Mouse (Mus musculus) splenic B cell, adult 2 months (primary cell): ENCODE results near the gene Cdkl1.

Experiments
- DNase-seq: peaks from one replicate; pipeline ENCODE4 v3.0.0-alpha.2; 2011; ENCODE audit warnings: low read depth, low spot score
- H3K27me3 ChIP-seq: 2 replicates; pipeline ENCODE4 v1.6.1; 2012; ENCODE audit warnings: mild to moderate bottlenecking, low read length, moderate library complexity, mixed read lengths; ENCODE audit not compliant: control insufficient read depth, poor library complexity, insufficient read depth, severe bottlenecking
- H3K36me3 ChIP-seq: 2 replicates; pipeline ENCODE4 v1.6.1; 2012; ENCODE audit warnings: mild to moderate bottlenecking, low read length, moderate library complexity, mixed read lengths; ENCODE audit not compliant: control insufficient read depth, poor library complexity, insufficient read depth, severe bottlenecking

Gene Cdkl1

DNA sequence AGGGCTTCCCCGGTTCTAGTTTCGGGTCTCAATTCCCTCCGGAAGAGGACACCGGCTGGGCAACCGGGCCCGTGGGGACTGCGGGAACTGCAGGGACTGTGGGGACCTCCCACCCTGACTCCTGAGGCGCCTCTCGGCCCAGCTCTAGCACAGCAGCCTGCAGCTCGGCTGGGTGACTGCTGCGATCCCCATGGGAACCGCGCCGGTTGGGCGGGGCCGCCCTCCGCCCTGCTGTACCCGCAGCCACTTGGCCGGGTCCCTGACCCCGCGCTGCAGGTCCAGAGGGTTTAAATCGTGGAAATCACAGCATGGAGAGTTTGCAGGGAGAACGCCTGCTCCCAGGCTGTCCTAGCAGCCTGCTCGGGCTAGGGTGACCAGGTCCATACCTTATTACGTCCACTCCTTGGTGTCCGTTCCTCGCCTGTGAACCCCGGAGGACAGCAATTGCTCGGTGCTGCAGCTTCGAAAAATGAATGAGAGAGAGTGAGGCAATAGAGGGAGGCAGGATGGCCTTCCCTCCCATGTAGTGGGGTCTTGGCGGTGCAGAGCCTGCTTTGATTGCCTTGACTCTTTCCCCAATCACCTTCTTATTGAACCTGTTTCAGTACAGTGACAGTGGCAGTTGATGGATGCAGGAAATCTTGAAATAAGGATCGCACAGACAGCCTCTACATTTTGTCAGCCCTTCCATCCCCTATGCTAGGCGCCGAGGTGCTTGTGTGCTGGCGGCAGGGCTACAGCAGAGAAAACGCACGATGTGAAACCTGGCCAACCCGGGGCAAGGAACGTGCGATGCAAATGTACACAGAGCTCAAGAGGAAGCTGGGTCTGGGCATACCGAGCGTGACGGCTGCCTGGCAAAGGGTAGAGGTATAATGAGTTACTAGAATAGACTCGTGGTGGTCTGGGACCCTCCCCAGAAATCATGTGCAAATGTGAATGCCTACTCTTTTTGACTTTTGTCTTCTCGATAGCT lies at the start of gene Cdkl1:
TSS of gene Cdkl1 (minus strand) at position 738 of the 976 bp plus-strand sequence.
- H3K27me3 ChIP-seq, result no peaks in the 10 kb centered on the region
- peak; percentile 79 for DNase-seq

DNA sequence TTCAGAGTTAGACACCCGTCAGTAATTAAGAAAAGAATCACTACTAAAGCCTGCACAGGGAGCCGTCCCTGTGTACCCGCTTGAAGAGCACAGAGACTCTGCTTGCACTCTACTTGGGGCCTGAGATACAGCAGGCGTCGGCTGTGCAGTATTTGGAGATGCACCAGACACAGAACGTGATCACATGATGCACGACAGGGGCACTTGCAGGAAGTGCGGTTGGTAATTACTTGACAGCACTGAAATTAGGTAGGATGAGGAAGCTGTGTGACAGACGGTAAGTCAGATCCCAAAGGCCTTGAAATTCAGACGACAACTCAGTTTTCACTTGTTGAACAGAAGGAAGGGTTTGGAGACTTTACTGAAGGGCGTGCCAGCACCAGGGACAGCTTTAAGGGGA lies 47.3 kb upstream of the Cdkl1 start:
- Histone ChIP-seq H3K27me3 (no peaks in the 10 kb centered on the region), H3K36me3 (no peaks in the 10 kb centered on the region; the same call in 1 of the 2 replicates)
- DNase-seq, result peak; percentile 76

More for the DNA sequence above, at the start of gene Cdkl1:
- no peaks in the 10 kb centered on the region for H3K36me3 ChIP-seq

DNA sequence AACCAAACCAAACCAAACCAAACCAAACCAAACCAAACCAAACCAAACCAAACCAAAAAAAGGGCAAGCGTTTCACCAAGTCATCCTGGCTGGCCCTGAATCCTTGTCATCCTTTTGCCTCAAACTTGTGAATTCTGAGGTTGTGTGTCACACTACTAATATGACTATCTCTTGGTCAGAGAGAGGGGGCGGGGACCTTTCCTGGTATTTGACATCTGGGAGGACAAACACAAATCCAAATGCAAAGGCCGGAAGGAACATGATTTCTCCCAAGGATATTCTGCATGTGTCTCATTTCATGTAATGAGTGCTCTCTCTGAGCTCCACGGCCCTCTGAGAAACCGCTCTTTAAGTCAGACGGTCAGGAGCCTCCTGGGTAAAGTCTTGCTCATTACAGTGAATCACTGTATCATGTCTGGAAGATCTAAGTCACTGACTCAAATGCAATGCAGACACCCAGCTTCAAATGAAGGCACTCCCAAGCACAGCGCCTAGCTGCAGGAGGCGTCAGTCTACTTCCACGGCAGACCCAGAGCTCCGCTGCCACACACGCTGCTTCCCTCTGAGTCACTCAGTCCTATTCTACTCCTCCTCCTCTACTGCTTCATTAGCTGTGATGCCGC lies 43.0 kb upstream of the Cdkl1 start:
- Histone ChIP-seq H3K36me3 (0 out of 2 replicates have a peak, but pooled peaks cover 3% of the 10 kb centered on the region), H3K27me3 (no peaks in the 10 kb centered on the region)
- no peak for DNase-seq

DNA sequence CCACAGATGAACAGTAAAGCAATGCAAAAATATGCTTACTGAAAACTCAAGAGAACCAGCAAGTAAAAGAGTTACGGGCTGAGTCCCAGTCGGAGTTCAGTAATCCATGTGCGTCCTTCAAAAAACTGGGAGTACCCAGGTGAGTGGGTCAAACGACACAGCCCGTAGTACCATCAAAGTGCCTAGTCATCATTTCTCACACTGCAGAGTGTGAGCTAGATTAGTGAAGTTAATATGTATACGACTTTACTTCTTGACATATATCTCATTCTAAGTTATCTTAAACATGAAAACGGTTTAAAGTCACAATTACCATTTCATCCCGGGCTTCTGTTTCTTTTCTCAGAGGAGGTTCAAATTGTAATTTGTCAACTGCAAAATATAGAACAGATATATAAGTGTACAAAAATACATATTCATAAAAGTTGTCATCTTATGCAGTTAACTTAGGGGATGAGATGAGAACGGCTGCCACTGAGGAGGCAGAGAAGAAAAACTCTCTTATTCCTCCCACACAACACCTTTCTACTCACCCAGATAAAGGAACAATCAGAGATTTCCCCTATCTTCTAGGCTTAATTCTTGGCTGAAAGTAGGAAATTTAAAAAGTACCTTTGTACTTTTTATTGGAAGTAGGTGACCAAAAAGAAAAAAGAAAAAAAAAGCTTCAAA lies 40.3 kb upstream of the Cdkl1 start:
- Histone ChIP-seq H3K27me3 (no peaks in the 10 kb centered on the region), H3K36me3 (0 out of 2 replicates have a peak, but pooled peaks cover 6% of the 10 kb centered on the region)
- DNase-seq, result no peak

DNA sequence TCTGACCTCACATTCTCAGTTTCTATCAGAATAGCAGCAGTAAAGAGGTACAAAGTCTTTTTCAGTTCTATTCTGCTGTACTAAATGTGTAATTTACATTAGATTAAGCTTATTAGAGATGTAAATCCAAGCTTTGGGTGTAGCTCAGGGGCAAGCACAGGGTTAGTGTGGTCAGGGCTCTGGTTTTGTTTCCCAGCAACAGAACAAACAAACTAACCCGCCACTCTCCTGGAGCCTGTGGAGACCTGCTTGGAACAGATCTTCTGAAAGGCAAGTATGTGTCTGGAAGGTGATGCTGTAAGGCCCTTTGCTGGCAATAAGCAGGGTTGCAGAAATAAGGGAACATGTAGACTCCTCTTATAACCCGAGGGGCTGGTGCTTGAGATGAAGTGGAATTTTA lies 37.1 kb upstream of the Cdkl1 start:
- no peaks in the 10 kb centered on the region for H3K27me3 ChIP-seq
- DNase-seq, result no peak
- H3K36me3 ChIP-seq, result peaks cover 11% of the 10 kb centered on the region; the same call in 1 of the 2 replicates

DNA sequence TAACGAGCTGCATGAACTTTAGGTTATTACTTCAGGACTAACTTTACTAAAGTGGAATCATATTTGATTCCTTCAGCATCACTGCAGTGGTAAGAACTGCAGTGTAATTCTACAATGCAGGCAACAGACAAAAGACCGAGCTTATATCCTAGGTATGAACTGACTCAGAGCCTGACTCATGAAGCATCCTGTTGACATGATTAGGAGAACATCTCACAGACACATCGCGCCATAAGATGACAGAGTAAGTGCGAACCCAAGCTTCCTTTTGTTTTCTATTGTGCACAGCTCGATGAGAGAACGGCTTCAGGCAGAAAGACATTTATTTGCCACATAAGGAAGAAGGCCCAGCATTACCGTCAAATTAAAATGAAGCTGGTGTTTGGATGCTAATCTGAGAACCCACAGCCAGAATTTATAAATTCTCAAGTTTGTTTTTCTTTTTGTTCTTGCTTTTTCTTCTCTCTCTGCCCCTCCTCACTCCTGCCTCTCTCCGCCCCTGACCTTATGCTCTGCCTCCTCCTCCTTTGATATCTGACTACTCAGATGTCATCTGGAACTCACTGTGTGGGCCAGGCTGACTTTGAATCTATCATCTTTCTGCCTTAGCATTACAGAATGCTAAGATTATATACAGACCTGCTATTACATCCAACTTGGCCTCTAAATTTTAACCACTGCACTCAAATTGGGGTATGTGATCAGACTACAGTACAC lies 34.0 kb upstream of the Cdkl1 start:
- DNase-seq, result no peak
- Histone ChIP-seq H3K36me3 (peaks cover 10% of the 10 kb centered on the region; the same call in 1 of the 2 replicates), H3K27me3 (no peaks in the 10 kb centered on the region)

DNA sequence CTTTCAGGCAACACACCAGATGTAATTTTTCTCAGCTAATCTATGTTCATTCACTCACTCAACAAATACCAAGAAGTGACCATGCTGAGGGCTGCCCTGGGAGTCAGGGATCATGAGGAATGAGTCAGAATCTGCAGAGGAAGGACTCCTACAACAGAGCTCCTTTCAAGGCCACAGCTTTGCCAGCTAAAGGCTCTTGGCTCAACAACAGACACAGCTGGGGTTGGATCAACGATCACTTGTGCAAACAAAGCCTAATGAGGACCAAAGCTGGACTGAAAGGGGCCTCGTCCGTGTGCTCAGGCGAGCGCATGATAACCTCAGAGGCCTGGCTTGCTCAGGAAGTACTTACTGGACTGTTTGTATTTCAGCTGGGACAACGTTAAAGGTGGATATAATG lies 23.2 kb upstream of the Cdkl1 start:
- H3K27me3 ChIP-seq, result no peaks in the 10 kb centered on the region
- no peak for DNase-seq
- H3K36me3 ChIP-seq, result peaks cover 8% of the 10 kb centered on the region

DNA sequence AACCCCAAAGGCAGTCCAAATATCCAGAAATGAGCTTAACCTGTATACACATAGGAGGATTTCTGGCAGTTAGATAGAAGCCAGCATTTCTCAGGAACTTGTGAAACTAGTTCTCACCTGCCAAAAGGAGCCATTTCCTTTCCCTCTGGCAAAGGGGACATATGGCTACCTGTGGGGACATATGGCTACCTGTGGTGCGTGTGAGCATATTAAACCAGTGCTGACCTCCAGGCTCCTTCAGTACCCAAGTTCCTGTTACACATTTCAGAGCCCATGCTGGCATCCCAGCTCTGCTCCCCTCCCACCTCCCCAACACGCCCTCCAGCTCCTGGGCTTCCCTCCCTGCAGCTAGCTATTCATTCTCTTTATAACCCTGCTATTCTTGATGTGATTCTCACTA lies 22.5 kb upstream of the Cdkl1 start:
- peaks cover 8% of the 10 kb centered on the region for H3K36me3 ChIP-seq
- DNase-seq, result no peak
- no peaks in the 10 kb centered on the region for H3K27me3 ChIP-seq

DNA sequence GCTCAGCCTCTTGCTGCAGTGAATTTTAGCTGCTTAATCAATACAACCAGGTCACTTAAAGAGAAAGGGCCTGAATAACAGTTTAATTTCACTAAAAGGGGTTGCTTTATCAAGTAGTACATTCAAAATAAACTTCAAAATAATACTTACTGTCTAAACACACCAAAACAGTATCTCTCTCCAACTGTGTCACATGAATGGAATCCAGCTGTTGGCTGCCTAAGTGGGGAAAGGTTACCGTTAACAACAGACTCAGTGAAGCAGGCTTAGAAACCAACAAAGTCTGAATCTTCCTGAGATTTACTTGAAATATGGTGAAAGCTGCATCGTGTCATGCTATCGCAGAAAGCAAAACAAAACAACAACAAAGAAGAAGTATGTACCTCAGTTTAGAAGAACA lies 21.9 kb upstream of the Cdkl1 start:
- DNase-seq, result no peak
- Histone ChIP-seq H3K27me3 (no peaks in the 10 kb centered on the region), H3K36me3 (peaks cover 11% of the 10 kb centered on the region)

DNA sequence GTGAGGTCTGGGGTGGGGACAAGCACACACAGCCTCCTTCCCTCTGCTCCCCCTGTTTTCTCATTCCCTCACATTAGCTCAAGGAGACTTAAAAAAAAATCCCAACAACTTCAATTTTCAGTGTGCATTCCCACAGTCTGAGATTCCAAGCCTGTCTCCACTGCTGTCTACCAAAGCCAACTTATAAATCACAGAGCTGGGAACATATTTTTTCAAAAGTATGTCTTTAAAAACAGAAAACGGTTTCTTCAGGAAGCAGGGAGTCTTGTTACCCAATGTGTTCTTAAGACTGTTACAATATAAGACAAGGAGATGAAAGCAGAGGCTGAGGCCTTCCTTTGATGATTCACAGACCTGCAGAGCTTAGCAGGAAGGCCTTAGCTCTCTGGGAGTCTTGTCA lies 20.9 kb upstream of the Cdkl1 start:
- peaks cover 11% of the 10 kb centered on the region for H3K36me3 ChIP-seq
- no peaks in the 10 kb centered on the region for H3K27me3 ChIP-seq
- DNase-seq, result no peak

DNA sequence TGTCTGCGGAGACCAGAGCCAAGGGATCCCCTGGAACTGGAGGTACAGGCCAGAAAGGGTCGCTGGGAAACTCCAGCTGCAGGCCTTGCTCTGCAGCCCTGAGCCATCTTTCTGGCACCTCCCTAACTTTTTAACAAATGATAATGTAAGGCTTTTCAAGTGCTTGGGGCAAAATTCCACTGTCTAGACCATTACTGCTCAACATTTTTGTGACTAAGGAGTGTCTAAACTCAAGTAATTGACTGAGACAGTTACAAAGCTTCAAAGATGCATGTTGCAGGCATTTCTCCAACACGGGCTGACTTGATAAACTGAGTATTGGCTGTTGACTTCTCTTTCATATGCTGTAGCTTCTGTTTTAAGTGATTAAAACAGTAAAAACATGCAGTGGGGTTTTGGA lies 18.4 kb upstream of the Cdkl1 start:
- Histone ChIP-seq H3K36me3 (peaks cover 10% of the 10 kb centered on the region), H3K27me3 (no peaks in the 10 kb centered on the region)
- no peak for DNase-seq

DNA sequence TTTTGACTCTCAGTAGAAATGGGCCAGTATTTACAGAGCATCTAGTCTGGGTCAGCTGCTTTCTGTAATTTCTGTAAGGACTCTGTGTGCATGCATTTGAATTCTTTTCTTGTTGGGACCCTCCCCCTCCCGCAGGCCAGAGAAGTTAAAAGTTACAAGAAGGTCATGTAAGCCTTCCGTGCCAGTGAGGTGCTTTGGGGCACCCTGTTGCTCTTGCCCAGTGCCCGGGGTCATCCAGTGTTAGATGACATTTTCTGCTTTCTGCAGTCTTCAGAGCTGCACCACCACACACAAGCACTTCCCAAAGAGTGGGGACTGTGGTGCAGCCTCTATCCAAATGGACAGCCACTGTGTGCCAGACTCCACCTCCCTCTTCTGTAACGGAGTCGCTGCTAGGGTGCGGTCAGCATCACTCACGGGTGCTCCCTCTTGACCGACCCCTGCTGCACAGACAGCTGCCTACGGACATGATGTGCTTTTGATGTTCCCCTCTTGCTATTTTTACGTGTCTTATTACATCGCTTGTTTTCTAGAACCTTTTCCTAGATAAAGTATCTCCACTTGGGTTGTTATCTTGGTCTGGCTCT lies 16.4 kb upstream of the Cdkl1 start:
- peaks cover 12% of the 10 kb centered on the region for H3K36me3 ChIP-seq
- DNase-seq, result no peak
- no peaks in the 10 kb centered on the region for H3K27me3 ChIP-seq

DNA sequence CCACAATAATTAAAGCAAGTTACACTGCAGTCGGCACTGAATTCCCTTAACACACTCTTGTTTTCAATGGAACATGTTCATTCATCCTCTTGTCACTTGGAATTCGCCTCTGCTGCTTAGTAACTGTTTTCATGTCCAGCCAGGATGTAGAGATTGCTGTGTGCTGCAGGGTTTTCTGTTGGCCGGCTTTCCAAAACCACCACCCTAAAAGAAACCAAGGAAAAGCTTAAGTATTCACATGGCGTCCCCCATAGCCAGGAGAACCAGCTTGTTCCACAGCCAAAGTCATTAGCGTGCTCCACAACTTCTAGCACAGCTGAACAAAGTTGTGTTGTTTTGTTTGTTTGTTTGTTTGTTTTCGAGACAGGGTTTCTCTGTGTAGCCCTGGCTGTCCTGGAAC lies 14.1 kb upstream of the Cdkl1 start:
- H3K36me3 ChIP-seq, result peaks cover 10% of the 10 kb centered on the region; the same call in 1 of the 2 replicates
- no peaks in the 10 kb centered on the region for H3K27me3 ChIP-seq
- no peak for DNase-seq
